Mouse (Mus musculus): ENCODE measurements around the gene Pou3f1. TPM values are rescaled to one million over a fixed set of nuclear protein-coding genes. Genes with fewer than 3 reads are reported as not detected.

The Pou3f1 gene
- total RNA-seq (2021): under 1 TPM; 0.31 to 0.52 TPM
- long read RNA-seq, experiment 1, partial matches to known transcripts: 0 of 3 reads
- long read RNA-seq, experiment 1, other reads (novel, unspliced or antisense): 0 of 3 reads
- long read RNA-seq, experiment 2, partial matches to known transcripts: 0 of 3 reads
- long read RNA-seq, experiment 2, other reads (novel, unspliced or antisense): 0 of 3 reads

DNA sequence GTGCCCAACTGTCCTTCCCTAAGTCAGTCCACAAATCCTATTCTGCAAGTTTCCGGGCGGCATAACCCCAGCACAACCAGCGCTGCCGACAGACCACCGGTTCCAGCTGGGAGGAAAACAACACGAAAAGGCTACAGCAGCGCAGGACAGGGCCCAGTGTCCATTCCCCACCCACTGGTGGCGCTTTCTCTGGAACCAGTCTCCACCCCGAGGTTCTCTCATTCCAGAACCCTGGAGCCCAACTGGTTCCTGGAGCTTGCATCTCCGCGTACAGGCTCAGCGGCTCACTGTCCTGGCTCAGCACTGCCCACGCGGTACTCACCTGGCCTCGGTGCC lies at the start of gene Pou3f1:
TSS of gene Pou3f1 (plus strand) at position 290 of the 336 bp plus-strand sequence.
- intact Hi-C loops (cut with DNase I): no loop called here
- no peak for DNase-seq

DNA sequence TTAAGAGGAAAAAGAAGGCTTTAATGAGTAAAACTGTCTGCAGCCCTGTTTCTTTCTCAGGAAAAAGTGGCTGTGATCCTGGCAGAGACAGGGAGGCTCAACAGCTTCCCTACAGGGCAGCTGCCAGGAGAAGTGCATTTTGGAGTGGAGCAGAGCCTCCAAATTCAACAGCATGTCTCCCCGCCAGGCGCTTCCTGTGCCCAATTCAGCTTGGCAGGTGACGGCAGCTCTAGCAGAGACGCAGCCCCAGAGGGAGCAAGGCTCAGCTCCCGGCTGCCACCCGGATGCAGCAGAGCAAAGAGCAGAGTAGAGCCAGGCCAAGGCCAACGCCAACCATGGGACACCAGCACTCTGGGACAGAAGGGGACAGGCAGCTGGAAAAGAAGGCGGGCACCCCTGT lies 49.4 kb upstream of the Pou3f1 start:
- intact Hi-C loops (cut with DNase I): no loop called here
- no peak for DNase-seq

DNA sequence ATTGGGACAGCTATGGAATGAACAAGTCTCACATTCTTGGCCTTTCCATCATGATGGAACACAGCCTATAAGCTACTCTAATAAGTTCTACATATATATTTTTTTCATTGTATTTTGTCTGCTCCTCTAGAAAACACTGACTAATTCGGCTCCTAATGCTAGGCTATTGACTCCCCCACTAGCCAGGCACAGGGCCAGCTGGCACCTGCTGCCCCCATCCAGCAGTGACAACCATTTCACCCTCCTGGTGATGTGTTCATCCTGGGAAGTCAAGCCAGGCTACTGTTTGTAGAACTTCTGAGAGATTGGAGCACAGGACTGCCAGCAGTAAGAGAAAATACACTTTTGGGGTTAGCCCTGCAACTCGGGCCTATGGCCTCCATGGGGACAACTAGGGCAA lies 46.5 kb upstream of the Pou3f1 start:
- intact Hi-C loops (cut with DNase I): no loop called here
- no peak for DNase-seq

DNA sequence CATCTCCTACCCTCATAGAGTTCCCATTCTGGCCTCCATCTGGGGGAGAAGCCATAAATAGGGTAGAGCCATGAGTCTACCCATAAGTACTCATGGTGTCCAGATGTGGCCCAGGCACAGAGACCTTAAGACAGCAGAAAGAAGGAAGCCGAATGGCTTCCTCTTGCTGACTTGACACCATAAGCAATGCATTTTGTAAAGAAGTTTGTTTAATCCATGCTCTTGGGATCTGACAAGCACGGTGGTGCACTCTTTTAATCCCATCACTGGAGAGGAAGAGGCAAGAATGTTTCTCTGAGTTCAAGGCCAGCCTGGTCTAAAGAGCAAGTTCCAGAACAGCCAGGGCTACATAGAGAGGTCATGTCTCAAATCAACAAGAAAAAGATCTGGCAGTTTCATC lies 45.9 kb upstream of the Pou3f1 start, which contains the start of gene 3100002H09Rik:
TSS of gene 3100002H09Rik (minus strand) at position 101 of the 400 bp plus-strand sequence.
- intact Hi-C loops (cut with DNase I): no loop called here

DNA sequence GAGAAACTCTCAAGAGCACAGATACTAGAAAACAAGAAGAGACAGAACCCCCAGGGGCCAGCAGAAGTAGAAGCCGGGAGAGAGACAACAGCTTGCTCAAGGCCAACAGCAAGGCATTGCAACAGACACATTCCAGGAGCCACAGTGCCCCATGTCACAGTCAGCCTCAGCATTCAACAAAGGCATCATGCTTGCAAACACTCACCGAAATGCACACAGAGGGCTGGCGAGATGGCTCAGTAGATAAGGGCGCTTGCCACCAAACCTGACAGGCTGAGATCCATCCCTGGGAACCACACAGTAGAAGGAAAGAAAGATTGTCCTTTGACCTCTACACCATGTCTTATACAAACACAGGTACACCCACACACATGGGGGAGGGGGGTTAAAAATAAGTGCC lies 44.8 kb upstream of the Pou3f1 start:
- DNase-seq: no peak
- intact Hi-C loops (cut with DNase I): no loop called here

More for the DNA sequence above, 45.9 kb upstream of the Pou3f1 start, which contains the start of gene 3100002H09Rik:
- DNase-seq: no peak

DNA sequence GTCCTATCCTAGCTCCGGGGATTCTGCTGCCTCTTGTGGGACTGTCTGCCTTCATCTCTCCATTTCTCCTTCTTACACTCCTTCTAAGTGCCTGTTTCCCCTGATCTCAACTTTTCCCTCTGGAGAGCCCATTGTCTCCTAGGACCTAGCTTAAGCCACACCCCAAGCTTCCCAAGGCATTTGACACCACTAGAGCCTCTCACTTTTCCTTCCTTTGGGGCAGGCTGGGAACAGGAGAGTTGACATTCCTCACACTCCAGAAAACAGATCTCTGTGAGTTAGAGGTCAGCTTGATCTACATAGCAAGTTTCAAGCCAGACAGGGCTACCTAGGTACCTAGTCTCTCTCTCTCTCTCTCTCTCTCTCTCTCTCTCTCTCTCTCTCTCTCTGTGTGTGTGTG lies 42.4 kb upstream of the Pou3f1 start:
- intact Hi-C loops (cut with DNase I): no loop called here

DNA sequence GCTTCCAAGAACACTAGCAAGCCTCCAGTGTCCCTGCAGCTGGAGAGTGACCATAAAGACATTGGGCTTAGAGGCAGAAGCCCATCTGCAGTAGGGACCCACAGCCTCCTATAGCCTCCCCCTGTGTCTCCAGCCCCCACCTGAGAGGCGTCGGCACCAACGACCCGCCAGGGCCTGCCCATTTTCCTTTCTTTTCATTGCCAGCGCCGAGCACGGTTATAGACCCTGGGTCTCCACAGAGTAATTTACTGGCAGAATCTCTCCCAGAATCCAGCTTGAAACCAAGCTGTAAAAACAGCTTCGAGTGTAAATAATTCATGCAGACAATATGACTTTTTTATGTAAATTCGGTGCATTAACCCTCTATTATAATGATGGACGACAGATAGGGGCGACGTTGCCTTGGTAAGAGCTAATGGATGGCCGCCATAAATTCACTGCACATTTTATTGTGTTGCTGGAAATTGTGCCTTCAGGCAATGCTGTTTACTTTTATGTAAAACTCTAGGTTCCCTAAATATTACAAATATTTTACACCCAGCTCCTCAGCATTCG lies 41.1 kb upstream of the Pou3f1 start:
- intact Hi-C loops (cut with DNase I): no loop called here
- DNase-seq: no peak

More for the DNA sequence above, 42.4 kb upstream of the Pou3f1 start:
- no peak for DNase-seq

DNA sequence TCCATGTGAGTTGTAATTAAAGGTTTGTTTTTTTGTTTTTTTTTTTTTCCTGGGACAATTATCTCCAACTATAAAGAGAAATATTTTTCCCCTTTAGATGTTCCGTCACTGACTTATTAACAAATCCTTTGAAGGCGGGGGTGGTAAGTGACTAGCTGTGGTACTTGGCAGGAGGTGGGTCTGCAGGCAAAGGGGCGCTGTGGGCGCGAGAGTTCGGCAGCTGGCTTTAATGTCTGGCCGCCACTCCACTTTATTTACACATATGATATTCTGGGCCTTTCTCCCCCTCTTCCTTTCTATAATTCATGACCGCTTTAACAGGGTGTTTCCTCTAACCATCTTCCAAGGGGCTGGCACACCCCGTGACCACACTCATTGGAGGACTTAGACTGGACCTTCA lies 40.6 kb upstream of the Pou3f1 start:
- intact Hi-C loops (cut with DNase I): no loop called here
- DNase-seq: no peak

DNA sequence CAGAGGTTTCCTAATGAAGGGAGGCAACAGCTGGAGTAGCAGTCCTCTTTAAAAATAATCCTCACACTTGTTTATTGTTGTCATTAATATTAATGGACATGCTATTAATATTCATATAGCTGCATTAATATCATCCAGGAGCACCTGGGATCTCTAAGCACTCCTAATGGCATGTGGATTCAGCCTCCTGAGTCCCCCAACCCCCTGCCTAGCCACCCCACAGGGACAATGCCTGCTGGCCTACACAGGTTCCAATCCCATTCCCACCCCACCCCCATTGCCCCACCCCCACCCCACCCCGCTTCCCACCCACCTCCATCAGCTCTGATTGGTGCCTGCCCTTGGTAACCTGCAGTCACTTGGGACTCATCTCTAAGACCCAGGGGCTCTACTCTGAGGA lies 40.0 kb upstream of the Pou3f1 start:
- no peak for DNase-seq
- intact Hi-C loops (cut with DNase I): no loop called here

DNA sequence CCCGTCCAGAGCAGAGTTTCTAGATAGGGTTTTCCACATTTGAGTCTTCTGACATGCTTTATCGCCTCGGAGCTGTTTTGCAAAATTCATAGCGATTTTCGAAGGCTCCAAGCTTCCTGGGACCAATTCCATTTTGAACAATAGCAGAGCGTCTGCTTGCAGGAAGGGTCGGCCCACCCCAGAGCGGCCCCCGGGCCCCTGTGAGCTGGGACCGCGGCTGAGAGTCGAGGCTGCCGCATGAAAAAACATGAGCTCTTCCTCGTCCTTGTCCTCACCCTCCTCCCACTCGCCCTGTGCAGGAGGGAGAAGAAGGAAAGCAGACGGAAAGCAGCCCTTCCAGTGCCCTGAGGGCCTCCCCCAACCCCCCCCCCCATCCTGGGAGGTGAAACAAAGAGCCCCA lies 38.0 kb upstream of the Pou3f1 start:
- no peak for DNase-seq
- intact Hi-C loops (cut with DNase I): no loop called here

DNA sequence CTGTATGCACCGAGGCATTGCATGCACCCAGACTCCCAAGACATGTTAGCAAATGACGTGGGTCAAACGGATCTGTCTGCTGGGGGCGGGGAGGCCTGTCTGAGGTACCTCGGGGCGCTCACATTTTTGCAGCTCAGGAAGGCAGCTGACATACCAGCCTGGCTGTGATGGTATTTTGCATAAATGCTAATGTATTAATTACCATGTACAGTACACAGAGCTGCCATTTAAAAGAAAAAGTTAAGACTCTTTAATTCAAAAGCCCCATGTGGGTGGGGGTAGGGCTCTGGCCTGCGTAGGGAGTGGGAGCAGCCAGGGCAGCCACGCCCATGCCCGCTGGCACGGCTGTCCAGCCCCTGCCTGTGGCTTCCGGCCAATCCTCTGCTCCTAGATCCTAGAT lies 35.2 kb upstream of the Pou3f1 start:
- intact Hi-C loops (cut with DNase I): no loop called here
- DNase-seq: no peak

DNA sequence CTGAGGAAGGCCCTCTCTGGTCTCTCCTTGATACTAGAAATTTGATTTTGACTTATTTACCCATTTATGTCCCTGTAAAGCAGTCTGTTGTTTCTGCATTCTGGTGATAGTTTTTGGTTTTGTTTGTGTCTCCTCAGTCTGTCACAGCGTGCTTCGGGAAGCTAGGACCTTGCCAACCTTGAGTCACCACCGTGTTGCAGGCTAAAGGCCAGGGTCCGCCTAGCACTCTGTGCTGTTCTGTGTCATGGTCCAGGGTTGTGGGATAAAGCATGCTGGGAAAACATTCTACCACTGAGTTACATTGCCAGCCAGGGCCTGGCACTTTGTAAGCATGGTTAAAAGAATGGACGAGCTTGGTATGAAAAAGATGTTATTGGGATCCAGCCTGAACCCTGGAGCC lies 34.0 kb upstream of the Pou3f1 start:
- DNase-seq: no peak
- intact Hi-C loops (cut with DNase I): no loop called here

DNA sequence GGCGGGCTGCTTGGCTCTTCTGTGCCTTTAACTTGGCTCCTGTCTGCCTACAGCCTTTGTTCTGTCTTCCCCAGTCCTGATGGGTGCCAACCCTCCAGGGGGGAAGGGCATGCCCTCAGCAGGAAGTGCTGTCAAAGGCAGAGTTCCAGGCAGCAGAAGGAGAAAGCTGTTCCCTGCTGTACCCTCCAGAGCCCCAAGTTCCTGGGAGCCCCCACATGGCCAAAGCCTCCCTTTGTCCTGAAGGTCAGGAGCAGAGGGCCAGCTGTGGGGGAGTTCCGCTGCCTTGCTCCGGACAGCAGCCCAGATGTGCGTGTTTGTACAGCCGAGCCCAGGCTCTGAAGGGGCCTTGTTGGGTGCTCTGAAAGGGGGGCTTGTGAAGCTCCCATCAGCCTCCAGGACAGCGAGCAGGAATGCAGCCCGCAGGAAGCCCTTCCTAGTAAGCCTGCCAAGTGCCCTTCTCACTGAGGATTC lies 32.5 kb upstream of the Pou3f1 start:
- no peak for DNase-seq
- intact Hi-C loops (cut with DNase I): no loop called here

DNA sequence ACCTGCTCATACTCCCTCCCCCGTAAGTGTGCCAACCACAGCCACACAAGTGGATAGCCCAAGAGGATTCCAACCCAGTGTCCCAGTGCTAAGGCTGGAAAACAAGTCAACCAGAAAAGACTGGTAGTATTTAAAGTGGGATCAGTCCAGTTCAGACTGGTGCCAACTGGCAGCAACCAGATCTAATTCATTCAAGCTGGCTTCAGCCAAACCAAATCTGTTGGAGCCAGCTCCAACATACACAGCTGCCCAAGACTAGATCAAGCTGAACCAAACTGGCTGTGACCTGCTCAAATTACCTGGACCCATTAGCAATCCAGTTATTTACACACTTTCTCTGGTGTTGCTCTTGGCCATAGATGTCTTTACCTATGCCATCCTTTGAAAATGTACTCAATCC lies 29.8 kb upstream of the Pou3f1 start:
- intact Hi-C loops (cut with DNase I): no loop called here
- no peak for DNase-seq

DNA sequence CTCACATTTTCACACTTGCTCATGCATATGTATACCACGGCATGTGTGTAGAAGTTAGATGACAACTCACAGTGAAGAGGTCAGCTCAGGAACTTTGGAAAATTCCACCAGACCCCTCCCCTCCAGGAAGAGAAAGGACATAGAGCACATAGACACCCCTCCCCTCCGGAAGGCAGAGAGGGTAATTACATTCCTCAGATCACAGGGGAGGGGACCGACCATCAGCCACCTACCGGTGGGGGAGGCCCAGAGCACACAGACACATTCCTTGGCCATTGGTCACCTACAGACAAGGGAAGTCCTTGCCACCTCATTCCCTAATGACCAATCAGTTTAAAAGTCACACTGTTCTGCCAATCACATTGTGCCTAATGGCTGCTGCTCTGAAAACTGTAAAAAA lies 25.2 kb upstream of the Pou3f1 start:
- DNase-seq: no peak
- intact Hi-C loops (cut with DNase I): no loop called here

DNA sequence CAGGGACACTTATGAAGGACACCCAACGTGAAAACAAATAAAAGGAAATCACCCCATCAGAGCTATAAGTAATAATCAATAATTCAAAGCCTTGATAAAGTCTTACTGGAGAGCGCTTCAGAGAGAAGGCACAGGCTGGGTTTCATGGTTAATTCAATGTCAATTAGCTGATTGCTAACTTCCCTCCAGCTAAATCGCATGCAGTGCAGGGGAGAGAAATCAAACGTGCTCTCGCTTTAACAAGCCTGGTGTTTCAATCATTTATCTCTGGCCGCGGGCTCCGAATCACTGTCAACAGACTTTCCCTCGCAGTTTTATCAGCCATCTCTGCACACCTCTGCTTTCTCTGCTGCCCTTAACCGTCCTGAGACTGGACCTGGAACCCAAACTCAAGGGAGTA lies 23.8 kb upstream of the Pou3f1 start:
- intact Hi-C loops (cut with DNase I): no loop called here
- no peak for DNase-seq

DNA sequence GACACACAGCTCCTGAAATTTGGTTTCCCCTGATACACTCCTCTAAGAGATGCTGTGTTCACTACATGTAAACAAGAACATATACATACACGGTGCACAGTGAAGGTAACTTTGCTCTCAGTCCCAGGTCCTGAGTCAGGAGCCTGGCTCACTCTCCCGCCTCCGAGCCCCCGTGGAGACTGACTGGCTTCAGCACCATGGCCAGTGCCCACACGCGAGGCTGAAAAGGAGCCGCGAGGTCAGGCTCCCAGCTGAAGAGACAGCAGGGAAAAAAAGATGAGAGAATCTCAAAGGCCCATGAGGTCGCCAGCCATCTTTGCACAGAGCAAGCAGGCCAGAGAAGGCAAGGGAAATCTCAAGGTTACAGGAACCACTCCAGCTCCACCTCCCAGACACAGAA lies 23.3 kb upstream of the Pou3f1 start:
- DNase-seq: no peak
- intact Hi-C loops (cut with DNase I): no loop called here

DNA sequence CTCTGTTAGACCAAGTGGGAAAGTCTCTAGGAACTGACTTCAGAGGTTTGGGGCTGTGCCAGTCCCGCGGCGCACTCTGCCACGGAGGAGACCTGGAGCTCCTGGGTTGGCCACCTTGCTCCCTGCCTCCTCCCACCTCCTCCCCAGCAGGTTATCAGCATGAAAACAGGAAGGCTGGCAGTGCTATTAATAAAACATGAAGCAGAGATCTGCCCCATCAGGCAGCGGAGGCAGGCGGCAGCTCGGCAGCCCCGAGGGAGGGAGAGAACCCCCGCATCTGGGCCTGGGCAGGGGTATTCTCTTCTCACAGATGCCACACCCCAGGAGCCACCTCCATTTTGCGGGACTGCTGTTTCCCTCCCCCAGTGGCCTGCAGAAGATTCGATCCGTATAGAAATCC lies 16.9 kb upstream of the Pou3f1 start:
- DNase-seq: no peak
- intact Hi-C loops (cut with DNase I): no loop called here

DNA sequence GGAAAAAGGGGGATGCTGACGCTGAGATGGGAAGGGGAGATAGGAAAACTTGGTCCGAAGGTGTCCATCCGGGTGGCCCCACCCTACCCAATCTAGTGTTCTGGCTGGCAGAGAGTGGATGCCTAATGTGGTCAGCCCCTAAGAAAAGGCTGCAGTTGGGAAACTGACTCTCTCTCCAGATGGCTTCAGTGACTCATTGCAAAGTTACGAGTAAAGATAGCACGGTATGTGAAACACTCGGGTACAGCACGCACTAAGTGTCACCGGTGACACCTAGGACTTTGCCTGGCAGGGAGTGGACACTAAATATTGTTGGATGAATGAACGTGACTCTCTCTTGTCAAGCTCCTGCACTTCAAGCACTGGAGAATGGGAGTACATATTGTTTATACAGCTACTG lies 12.7 kb upstream of the Pou3f1 start:
- intact Hi-C loops (cut with DNase I): no loop called here

DNA sequence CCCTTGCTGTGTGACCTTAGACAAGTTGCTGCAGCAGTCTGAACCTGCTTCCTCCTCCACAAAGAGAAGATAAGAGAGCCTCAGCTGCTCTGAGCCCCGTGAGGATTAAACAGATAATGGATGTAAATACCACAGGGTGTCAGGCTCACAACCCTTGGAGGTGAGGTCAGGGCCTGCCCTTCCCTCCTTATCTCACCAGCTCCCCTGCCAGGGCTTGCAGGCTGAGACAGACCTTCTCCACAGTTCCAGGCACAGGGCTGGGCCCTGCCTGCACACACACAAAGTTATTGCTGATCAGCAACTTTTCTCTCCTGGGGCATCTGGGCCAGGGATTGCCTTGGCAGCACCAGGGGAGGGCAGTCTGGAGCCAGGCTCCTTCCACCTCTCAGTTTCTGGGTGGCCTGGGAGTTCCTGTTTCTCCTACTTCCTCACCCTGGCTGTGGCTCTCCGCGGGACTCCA lies 11.6 kb upstream of the Pou3f1 start:
- DNase-seq: no peak
- intact Hi-C loops (cut with DNase I): no loop called here

More for the DNA sequence above, 12.7 kb upstream of the Pou3f1 start:
- no peak for DNase-seq

DNA sequence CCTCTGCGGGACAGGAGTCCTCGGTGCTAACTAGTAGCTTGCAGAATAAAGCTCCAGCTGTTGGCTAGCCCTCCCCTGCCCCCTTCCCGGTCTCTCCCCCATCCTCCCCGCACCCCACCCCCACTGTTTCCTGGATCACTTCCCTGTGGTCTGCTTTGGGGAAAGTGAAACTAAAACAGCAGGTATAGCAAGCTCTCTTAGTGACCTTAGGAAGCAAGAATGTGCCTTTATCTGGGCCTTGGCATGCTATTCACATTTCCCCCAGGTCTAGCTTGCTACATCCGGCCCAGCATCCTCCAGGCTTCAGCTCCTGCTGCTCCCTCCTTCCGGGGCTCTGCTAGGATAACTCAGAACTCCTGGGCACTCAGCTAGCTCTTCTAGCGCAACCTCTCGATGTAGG lies 10.0 kb upstream of the Pou3f1 start:
- DNase-seq: no peak
- intact Hi-C loops (cut with DNase I): no loop called here

DNA sequence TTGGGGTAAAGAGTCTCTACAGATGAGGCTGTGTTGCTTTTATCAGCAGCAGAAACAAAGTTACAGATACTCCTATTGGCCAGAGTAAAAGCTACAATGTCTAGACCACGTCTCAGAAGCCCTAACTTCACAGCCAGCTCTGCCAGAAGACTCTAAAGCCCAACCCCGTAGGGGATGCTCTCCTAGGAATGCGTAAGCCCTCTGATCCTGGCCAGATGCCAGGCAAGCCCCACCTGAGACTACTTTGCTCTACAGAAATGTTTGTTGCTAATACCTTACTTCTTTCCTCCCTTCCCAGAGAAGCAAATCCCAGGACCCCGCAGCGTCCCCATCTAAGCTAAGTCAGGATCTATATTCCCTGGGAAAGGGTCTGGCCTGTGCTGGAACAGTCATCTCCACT lies 8.7 kb upstream of the Pou3f1 start:
- intact Hi-C loops (cut with DNase I): no loop called here
- no peak for DNase-seq

DNA sequence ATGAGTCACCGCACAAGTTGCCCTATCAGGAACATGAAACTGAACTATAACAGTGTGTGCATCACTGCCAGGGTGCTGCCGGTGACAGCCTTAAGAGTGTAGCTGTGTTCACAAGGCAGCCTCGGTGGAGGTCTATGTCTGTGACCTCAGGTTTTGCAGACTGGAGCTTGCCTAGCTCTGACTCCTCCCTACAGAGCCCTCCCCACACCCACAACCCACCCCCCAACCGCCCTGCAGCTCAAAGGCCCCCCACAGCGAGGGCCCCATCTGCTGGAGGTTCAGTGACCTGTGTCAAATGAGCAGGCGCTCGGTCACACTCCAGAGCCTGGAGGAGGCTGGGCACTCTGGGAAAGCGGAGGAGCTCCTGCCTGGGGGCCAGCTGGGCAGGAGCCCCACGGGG lies 3.7 kb upstream of the Pou3f1 start:
- intact Hi-C loops (cut with DNase I): no loop called here

More for the DNA sequence above, 3.7 kb upstream of the Pou3f1 start:
- DNase-seq: no peak
